Mouse (Mus musculus) left cerebral cortex, adult 18-20 months (tissue): ENCODE measurements at regions not wholly inside any gene's neighbourhood (a gene's known extent, or its start where the extent isn't known, plus 50 kb on each side); places are given as distances from the start of the nearest gene placed in this dataset.
A peak's percentile ranks its signal among the peaks of the same experiment; 100 is the strongest.

Experiments
- DNase-seq, 2 experiments: peaks; one replicate each; pipeline ENCODE4 v3.0.0; 2021 to 2022; ENCODE audit warnings: low spot score in 2 of 2, mixed read lengths in 1 of 2

DNA sequence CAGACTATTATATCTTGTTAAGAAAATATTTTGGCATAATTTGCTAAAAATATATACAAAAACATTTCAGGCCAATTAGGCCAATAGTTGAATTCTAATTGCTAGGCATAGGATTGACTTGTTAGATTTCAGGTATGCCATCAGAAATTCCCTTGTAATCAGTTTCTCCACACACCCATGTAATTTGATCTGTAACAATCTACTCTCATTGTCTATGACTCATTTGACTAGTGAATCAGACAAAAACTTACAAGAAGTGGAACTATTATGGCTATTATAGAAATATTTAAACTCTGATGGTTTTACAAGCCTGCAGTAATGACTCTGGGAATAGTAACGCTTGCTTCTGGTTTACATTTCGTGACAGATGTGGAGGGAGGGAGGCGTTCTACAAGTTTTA, 338.9 kb upstream of the Ptbp2 start:
- no peak for DNase-seq

DNA sequence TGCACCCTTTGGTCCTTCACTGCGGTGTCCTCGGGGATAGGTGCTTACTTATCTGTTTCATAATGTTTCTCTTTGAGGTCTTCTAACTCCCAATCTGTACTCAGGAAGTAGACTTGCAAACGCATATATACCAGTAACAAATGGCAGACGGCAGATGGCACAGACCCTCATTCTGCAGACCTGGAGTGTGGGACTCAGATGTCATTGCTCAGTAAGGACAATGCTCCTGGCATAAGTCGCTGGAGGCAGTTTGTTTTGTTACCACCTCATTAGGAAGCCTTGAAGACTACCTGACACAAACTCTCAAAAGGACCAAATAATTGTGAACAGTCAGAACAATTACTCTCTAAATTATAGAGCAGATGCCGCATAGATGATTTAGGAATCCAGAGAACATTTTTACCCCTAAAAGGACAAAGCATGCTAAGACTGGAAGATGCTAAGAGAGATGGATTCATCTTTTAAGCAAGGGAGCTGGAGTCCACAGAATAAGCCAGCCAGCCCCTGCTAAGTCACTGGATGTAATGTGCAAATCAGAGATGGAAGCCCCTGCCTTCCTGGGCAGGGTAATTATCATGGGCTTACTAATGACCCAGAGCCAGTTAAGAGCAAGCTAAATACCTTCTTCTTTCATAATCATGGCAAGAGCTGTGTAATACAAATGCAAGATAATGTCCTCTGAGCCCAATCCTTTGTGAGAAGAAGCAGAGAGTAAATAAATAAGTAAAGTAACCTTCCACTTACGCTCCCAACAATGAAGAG, 299.1 kb upstream of the Ptbp2 start:
- DNase-seq: no peak

DNA sequence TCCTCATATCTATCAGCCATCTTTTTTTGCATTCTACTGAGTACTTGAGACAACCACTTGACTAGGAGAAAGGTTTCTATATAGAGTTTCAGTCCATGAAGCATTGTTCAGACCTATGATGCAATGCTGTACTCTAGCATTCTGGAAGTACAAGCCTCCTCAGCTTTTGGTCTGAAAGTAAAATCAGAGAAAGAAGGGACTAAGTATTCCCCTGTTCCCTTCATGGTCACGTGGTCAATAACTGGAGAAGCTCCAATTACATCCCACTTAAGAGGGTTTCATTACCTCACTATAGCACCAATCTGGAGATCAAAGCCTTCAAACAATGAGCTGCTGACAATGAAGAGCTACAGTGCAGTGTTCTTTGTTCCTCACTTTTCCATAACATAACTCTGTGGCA, 289.3 kb upstream of the Ptbp2 start:
- no peak for DNase-seq

GRCm38 (mm10) chr3:120065714-120066113, 281.4 kb upstream of the Ptbp2 start:
- no peak for DNase-seq

GRCm38 (mm10) chr3:120064854-120065480, 280.7 kb upstream of the Ptbp2 start:
- no peak for DNase-seq

DNA sequence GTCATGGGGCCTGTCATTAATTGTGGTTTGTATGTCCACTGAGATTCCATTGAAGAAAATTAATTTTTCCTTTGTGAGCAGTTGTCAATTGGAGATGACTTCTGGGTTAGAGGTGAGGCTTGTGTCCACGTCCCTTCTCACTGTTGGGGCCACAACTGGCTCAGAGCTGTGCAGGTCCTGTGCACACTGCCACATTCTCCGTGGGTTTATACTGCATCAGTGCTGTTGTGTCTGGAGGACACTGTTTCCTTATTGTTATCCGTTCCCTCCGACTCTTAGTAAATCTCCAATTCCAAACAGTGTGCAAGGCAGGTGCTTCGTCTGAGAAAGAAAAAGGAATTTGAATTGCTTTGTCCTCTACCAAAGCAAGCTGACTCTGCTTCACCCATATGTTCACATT, 278.0 kb upstream of the Ptbp2 start:
- DNase-seq: no peak

GRCm38 (mm10) chr3:120059959-120060358, 275.7 kb upstream of the Ptbp2 start:
- DNase-seq: no peak

GRCm38 (mm10) chr3:120055216-120056154, 271.2 kb upstream of the Ptbp2 start:
- no peak for DNase-seq

DNA sequence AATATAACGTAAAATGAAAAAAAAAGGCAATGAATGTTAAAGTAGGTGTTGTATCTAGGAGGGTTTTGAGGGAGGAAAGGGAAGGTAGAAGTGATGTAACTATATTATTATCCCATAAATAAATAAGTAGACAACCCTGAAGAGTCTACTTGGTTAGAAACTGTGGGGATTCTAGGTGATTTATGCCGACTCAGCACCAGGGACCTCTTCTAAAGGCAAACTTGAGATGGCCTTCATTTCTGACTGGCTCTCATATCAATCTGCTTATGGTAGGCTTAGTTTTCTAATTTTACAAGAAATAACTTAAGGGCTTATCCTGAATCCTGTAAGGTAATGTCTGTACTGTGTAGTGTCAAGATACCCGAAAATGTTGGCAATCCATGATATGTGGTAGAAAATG, 263.0 kb upstream of the Ptbp2 start:
- no peak for DNase-seq

DNA sequence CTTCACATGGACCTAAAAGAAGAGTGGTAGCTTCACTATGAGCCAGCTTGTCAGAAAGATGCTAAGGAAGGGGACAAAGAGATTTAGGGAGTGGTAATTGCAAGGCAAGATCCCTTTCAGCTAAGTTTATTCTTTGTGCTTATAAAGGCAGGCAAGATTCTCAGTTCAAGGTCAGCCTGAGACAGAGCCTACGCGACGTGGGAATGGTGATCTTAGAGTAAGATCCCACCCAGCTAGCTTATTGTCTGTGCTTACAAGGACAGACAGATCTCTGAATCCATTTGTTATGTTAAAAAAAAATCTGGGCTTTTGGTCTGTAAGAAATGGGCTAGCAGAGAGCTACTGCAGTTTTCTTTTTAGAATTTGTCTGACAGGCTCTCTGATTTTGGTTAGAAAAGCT, 253.3 kb upstream of the Ptbp2 start:
- DNase-seq: no peak

GRCm38 (mm10) chr3:120019826-120020683, 235.8 kb upstream of the Ptbp2 start:
- no peak for DNase-seq

- DNase-seq: no peak
Observed at GRCm38 (mm10) chr3:120015376-120015775, 231.1 kb upstream of the Ptbp2 start.

DNA sequence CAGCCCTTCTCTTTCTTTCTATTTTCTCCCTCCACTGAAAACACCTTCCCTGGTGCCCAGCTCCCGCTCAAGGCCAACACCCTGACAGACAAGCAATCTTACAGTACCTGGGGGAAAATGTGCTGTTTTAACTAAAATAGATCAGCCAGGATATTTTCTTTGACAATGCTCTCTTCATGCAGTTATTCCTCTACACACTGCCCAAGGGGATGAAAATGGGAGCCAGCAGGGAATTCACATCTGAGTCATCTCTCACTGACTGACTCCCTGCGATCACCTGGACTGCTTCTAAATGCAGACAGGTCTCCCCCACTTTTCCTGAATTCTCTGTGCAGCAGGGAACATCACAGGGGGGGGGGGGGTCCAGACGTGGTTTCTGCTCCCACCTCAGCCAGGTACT, 227.6 kb upstream of the Ptbp2 start:
- DNase-seq: no peak

GRCm38 (mm10) chr3:120008110-120008509, 223.8 kb upstream of the Ptbp2 start:
- no peak for DNase-seq

DNA sequence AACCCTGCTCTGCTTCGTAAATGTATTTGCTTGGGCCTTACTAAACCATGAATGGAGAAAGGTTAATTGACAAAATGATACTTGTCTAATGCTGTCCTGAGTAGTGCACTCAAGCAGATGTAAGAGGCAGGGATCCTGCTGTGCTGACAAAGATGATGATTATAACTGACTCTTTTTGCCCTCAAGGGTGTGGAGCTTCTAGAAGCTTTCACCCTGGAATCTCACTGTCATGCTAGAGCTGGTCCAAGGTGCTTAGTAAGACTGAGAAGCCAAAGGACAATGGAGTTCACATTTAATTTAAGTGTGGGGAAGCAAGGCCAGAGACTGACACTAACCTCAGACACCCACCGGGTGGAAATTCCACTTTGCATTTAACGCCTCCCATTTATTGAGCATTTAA, 220.3 kb upstream of the Ptbp2 start:
- no peak for DNase-seq

DNA sequence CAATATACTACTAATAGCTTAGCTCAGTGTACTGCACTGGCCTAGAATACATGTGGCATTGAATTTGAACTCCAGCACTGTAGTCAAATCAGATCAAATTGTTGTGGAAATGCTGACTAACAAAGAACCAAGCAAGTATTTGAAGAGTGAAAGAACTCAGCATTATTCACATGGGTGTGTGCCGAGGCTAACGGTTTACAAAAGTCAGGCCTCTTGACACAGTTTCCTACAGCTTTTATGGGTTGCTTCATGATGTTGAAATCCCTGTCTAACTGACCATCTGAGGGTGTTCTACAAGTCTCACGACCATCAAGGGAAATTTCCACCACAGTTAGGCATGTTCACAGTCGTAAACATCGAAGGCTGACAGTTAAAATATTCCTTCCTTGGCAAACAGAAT, 216.0 kb upstream of the Ptbp2 start:
- DNase-seq: no peak

DNA sequence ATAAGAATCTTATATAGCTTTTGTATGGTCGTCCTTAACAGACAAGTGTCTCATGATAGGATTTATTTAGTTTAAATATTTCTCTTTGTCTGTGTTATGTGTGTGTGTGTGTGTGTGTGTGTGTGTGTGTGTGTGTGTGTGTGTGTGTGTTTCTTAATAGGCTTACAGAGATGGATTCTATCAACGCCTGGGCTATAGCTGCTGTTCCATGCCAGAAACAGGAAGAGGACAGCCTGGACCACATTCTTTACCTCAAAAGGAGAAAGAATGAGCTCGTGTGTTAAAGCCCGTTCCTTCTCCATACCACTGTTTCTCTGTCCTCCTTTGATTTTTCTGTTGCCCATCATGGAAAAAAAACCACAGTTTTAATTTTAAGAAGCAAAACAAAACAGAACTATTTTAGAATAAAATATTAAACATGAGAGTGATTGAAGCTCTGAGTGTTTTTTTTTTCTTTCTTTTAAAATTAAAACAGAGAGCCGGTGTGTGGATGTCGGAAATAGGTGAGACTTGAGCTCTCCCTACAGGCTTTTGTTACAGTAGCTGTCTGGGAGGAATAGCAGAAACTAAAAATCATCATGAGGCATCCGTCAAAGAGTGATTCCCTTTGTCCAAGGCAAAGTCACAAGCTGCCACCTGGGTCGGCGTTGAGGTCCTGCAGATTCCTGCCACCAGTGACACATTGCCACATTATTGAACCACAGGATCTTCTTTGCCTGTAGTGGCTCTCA, 212.2 kb upstream of the Ptbp2 start:
- no peak for DNase-seq

- peak in 1 of 2 experiments; percentile 26 for DNase-seq
Observed at GRCm38 (mm10) chr3:119995781-119996180, 211.5 kb upstream of the Ptbp2 start.

DNA sequence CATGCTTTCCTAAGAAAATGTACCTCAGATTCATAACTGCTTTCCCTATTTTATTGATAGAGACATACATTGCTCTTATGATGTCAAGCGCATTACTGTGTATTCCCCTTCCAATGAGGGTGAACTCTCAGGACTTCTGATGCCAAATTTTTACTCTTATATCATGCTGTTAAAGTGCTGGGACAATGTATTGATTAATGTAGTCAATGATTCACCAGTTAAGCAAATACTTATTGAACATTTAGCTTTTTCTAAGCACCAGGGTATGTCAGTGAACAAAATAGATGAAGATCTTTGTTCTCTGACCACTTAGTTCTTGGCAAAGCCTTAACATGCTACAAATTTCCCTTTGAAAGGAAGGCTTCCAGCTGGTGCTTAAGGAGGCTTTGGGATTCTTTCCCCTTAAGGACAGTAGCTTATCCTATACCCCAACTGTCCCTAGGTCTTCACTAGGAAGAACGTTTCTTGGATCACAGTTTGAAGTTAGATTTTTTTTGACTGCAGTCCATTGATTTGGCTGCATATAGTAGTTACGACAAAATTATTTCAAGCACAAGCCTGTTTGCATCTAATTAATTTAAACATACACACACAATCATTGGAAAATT, 203.1 kb upstream of the Ptbp2 start:
- DNase-seq: no peak

DNA sequence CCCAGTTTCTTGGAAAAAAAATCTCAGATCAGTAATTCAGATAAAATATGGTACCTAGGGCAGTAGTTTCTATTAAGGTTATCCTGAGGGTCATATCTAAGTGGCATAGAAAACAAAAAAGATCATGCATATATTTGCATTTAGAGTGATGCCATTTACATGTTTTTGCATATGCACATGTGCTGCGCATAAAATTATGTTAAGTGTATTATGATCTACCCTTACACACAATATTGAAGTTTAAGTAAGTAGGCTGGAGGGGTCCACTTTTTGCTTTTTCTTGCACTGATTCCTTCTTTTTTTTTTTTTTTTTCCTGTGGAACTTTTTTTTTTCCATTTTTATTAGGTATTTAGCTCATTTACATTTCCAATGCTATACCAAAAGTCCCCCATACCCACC, 193.1 kb upstream of the Ptbp2 start:
- no peak for DNase-seq
